Mouse (Mus musculus): Measurements from ENCODE around the gene Barhl2. TPM values are rescaled to one million over a fixed set of nuclear protein-coding genes. Genes with fewer than 3 reads are reported as not detected.

Barhl2 gene
- polyA plus RNA-seq (2012; rRNA removed): 33.4 and 38.4 TPM in 2 replicates

- no peaks in the 10 kb centered on the region for H3K4me1 ChIP-seq (ENCODE audit: control insufficient read depth, insufficient read depth, low read length)
- H3K27me3 ChIP-seq (ENCODE audit: control insufficient read depth, insufficient read depth, low read length): no peaks in the 10 kb centered on the region
- no peak for DNase-seq
- TF ChIP-seq CTCF (IDR thresholded peaks at IDR 0.05; ENCODE audit: borderline replicate concordance, insufficient read depth, low read depth, low read length): no peak
- no peak; the same call in 1 of the 2 replicates for TF ChIP-seq POLR2A (IDR thresholded peaks at IDR 0.05; ENCODE audit: borderline replicate concordance, insufficient read depth, low read length)
- H3K27ac ChIP-seq (ENCODE audit: insufficient read depth, low read length): peak within 1 kb of the TSS; percentile 96
- H3K4me3 ChIP-seq (replicated peaks; ENCODE audit: insufficient read depth, low read depth, low read length): peak within 1 kb of the TSS; percentile 98
- under 1% methylated on average over 54 of the region's 57 CpGs for WGBS
Observed at GRCm38 (mm10) chr5:106457986-106458476, at the start of gene Barhl2. Gene Barhl2 (minus strand): TSS chr5:106458166.

- H3K4me1 ChIP-seq (ENCODE audit: control insufficient read depth, insufficient read depth, low read length): no peaks in the 10 kb centered on the region
- H3K4me3 ChIP-seq (replicated peaks; ENCODE audit: insufficient read depth, low read depth, low read length): no peak overlapping the region
- H3K27me3 ChIP-seq (ENCODE audit: control insufficient read depth, insufficient read depth, low read length): no peaks in the 10 kb centered on the region
- WGBS: 52% methylated on average over 5 of the region's 5 CpGs
- H3K27ac ChIP-seq (ENCODE audit: insufficient read depth, low read length): no peak overlapping the region
- no peak for TF ChIP-seq CTCF (IDR thresholded peaks at IDR 0.05; ENCODE audit: borderline replicate concordance, insufficient read depth, low read depth, low read length)
- no peak for TF ChIP-seq POLR2A (IDR thresholded peaks at IDR 0.05; ENCODE audit: borderline replicate concordance, insufficient read depth, low read length)
- DNase-seq: no peak
Observed at GRCm38 (mm10) chr5:106506061-106506460, 48.1 kb upstream of the Barhl2 start.

DNA sequence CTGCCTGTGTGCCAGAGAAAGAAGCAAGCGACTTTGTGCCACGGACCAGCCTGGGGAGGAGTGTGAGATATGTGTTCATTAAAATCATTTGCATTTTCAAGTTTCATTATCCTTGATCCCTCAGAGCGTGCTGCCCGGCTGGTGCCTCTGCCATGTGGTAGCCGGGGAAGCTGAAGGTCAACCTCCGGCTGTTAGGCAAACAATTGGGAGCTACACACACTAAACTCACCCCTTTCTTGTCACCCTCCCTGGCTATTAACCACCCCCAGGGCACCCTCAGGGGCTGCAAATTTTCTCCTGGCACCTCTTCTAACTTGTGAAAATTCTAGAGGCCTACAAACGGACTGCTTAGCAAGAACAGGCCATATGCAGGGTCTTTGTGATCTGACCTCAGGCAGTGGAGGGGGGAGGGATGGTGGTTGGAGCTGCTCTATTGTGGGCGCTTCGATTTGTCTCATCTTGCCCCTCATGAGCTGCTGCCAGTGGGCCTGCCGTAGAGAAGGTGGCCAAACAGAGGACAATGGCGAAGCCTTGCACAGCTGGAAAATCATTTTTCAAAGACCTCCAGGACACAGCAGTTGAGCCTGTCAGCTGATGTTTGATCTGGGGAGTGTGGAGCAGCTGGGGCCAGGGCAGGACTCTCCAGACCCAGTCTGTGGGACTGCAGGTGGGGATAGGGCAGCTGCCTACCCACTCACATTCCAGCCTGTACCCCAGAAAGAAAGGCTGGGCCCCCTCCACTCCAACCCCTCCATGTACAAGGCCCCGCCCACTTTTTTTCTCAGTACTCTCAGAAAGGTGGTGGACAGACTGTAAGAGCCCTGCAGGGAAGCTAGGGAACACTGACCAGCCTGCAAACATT is 44.9 kb upstream of the Barhl2 start:
- 66% methylated on average over 12 of the region's 12 CpGs for WGBS
- DNase-seq: no peak
- Histone ChIP-seq H3K4me3 (replicated peaks; ENCODE audit: insufficient read depth, low read depth, low read length) (no peak overlapping the region), H3K27ac (ENCODE audit: insufficient read depth, low read length) (no peak overlapping the region), H3K27me3 (ENCODE audit: control insufficient read depth, insufficient read depth, low read length) (no peaks in the 10 kb centered on the region), H3K4me1 (ENCODE audit: control insufficient read depth, insufficient read depth, low read length) (no peaks in the 10 kb centered on the region)
- TF ChIP-seq CTCF (IDR thresholded peaks at IDR 0.05; ENCODE audit: borderline replicate concordance, insufficient read depth, low read depth, low read length) (no peak), POLR2A (IDR thresholded peaks at IDR 0.05; ENCODE audit: borderline replicate concordance, insufficient read depth, low read length) (no peak)

DNA sequence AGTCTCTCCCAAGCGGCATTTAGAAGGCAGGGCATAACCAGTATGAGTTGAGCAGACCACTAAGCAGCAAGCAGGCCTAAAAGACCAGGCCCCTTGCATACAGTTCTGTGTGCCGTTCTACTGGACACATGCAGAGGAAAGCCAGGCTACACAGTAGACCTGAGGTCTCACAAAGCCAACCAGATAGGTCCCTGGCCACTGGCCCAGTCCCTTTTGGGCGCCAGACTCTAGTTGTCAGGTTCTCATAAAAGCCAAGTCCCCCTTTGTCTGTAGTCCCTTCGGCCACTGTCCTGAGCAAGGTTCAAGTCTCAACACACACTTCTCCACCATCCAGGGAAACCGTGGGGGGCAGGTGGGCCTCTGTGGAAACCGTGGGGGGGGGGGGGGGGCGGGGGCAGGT is 44.3 kb upstream of the Barhl2 start:
- TF ChIP-seq POLR2A (IDR thresholded peaks at IDR 0.05; ENCODE audit: borderline replicate concordance, insufficient read depth, low read length) (no peak), CTCF (IDR thresholded peaks at IDR 0.05; ENCODE audit: borderline replicate concordance, insufficient read depth, low read depth, low read length) (no peak)
- WGBS: 29% methylated on average over 7 of the region's 7 CpGs
- no peak for DNase-seq
- no peaks in the 10 kb centered on the region for H3K27me3 ChIP-seq (ENCODE audit: control insufficient read depth, insufficient read depth, low read length)
- no peak overlapping the region for H3K27ac ChIP-seq (ENCODE audit: insufficient read depth, low read length)
- H3K4me1 ChIP-seq (ENCODE audit: control insufficient read depth, insufficient read depth, low read length): no peaks in the 10 kb centered on the region
- no peak overlapping the region for H3K4me3 ChIP-seq (replicated peaks; ENCODE audit: insufficient read depth, low read depth, low read length)

GRCm38 (mm10) chr5:106491771-106492170 is 33.8 kb upstream of the Barhl2 start:
- no peaks in the 10 kb centered on the region for H3K4me1 ChIP-seq (ENCODE audit: control insufficient read depth, insufficient read depth, low read length)
- H3K27ac ChIP-seq (ENCODE audit: insufficient read depth, low read length): no peak overlapping the region
- H3K4me3 ChIP-seq (replicated peaks; ENCODE audit: insufficient read depth, low read depth, low read length): no peak overlapping the region
- 77% methylated on average over 8 of the region's 8 CpGs for WGBS
- H3K27me3 ChIP-seq (ENCODE audit: control insufficient read depth, insufficient read depth, low read length): no peaks in the 10 kb centered on the region
- no peak for TF ChIP-seq CTCF (IDR thresholded peaks at IDR 0.05; ENCODE audit: borderline replicate concordance, insufficient read depth, low read depth, low read length)
- no peak for TF ChIP-seq POLR2A (IDR thresholded peaks at IDR 0.05; ENCODE audit: borderline replicate concordance, insufficient read depth, low read length)
- DNase-seq: no peak

- Histone ChIP-seq H3K4me1 (ENCODE audit: control insufficient read depth, insufficient read depth, low read length) (peaks cover 6% of the 10 kb centered on the region; the same call in 1 of the 2 replicates), H3K4me3 (replicated peaks; ENCODE audit: insufficient read depth, low read depth, low read length) (no peak overlapping the region), H3K27ac (ENCODE audit: insufficient read depth, low read length) (no peak overlapping the region; the same call in 1 of the 2 replicates), H3K27me3 (ENCODE audit: control insufficient read depth, insufficient read depth, low read length) (no peaks in the 10 kb centered on the region)
- 35% methylated on average over 10 of the region's 10 CpGs for WGBS
- DNase-seq: peak; percentile 47 to 68
- TF ChIP-seq CTCF (IDR thresholded peaks at IDR 0.05; ENCODE audit: borderline replicate concordance, insufficient read depth, low read depth, low read length) (no peak), POLR2A (IDR thresholded peaks at IDR 0.05; ENCODE audit: borderline replicate concordance, insufficient read depth, low read length) (no peak)
Observed at GRCm38 (mm10) chr5:106472105-106472500, 14.1 kb upstream of the Barhl2 start.

GRCm38 (mm10) chr5:106471235-106472104 is 13.5 kb upstream of the Barhl2 start:
- peaks cover 6% of the 10 kb centered on the region; the same call in 1 of the 2 replicates for H3K4me1 ChIP-seq (ENCODE audit: control insufficient read depth, insufficient read depth, low read length)
- TF ChIP-seq POLR2A (IDR thresholded peaks at IDR 0.05; ENCODE audit: borderline replicate concordance, insufficient read depth, low read length): no peak
- no peak for TF ChIP-seq CTCF (IDR thresholded peaks at IDR 0.05; ENCODE audit: borderline replicate concordance, insufficient read depth, low read depth, low read length)
- WGBS: 25% methylated on average over 13 of the region's 13 CpGs
- DNase-seq: peak in 1 of 2 experiments; percentile 30
- no peaks in the 10 kb centered on the region for H3K27me3 ChIP-seq (ENCODE audit: control insufficient read depth, insufficient read depth, low read length)
- peak overlapping the region; percentile 71 for H3K4me3 ChIP-seq (replicated peaks; ENCODE audit: insufficient read depth, low read depth, low read length)
- H3K27ac ChIP-seq (ENCODE audit: insufficient read depth, low read length): no peak overlapping the region; the same call in 1 of the 2 replicates

Measured in cerebellum, adult 2 months (tissue).